Mouse (Mus musculus) forebrain, embryonic 11.5 days (tissue): ENCODE results near the gene Gm13275. TPM values are rescaled to one million over a fixed set of nuclear protein-coding genes. Genes with fewer than 3 reads are reported as not detected.
A peak's percentile ranks its signal among the peaks of the same experiment; 100 is the strongest.
"Not testable (repeated sequence)": the region's sequence is repeated elsewhere in the genome, so short reads cannot be mapped to it uniquely, and the experiment has no call there.

ENCODE experiments used
- ATAC-seq: fragments of 200-750 bp; cut with Nextera tagmentation; replicated peaks from 2 replicates; pipeline ENCODE4 v1.8.0; 2017; ENCODE audit warnings: moderate TSS enrichment; ENCODE audit not compliant: low FRiP score
- DNase-seq: peaks from one replicate; pipeline ENCODE4 v3.0.0-alpha.2; 2017; ENCODE audit warnings: low spot score
- H3K27ac ChIP-seq: fragments of 300-500 bp; sonication (generic); 2 replicates; pipeline ENCODE4 v1.5.1; 2014; ENCODE audit warnings: low read depth, low read length
- H3K27me3 ChIP-seq: fragments of 300-500 bp; sonication (generic); 2 replicates; pipeline ENCODE4 v1.6.1; 2014; ENCODE audit warnings: mild to moderate bottlenecking, low read length, mixed read lengths; ENCODE audit not compliant: control insufficient read depth, insufficient read depth
- H3K36me3 ChIP-seq: fragments of 300-500 bp; sonication (generic); 2 replicates; pipeline ENCODE4 v1.6.1; 2014; ENCODE audit warnings: mild to moderate bottlenecking, low read length, moderate library complexity, mixed read lengths; ENCODE audit not compliant: control insufficient read depth, insufficient read depth
- H3K4me1 ChIP-seq: fragments of 300-500 bp; sonication (generic); replicated peaks from 2 replicates; pipeline ENCODE4 v1.6.1; 2014; ENCODE audit warnings: low read length, mixed read lengths; ENCODE audit not compliant: control insufficient read depth, insufficient read depth
- H3K4me2 ChIP-seq: fragments of 300-500 bp; sonication (generic); 2 replicates; pipeline ENCODE4 v1.6.1; 2014; ENCODE audit warnings: low read depth, mild to moderate bottlenecking, low read length, moderate library complexity, mixed read lengths; ENCODE audit not compliant: severe bottlenecking
- H3K4me3 ChIP-seq: fragments of 300-500 bp; sonication (generic); 2 replicates; pipeline ENCODE4 v1.5.1; 2014; ENCODE audit warnings: low read depth, low read length
- H3K9ac ChIP-seq: fragments of 300-500 bp; sonication (generic); 2 replicates; pipeline ENCODE4 v1.6.1; 2014; ENCODE audit warnings: low read length
- H3K9me3 ChIP-seq: fragments of 300-500 bp; sonication (generic); 2 replicates; pipeline ENCODE4 v1.6.1; 2016; ENCODE audit warnings: low read length, mixed read lengths; ENCODE audit not compliant: control insufficient read depth
- WGBS: fragments of 180-500 bp; shearing (Covaris S2); extraction: QIAGEN DNeasy Blood & Tissue Kit; methylation state at CpG from one replicate; pipeline ENCODE4 v1.1.7; 2014; 5-methylcytosine and 5-hydroxymethylcytosine counted together
- polyA plus RNA-seq: library from polyadenylated mRNA; unstranded; fragments of >200 nt; fragmentation: Nextera tagmentation; extraction: Ambion mirVana; gene quantifications from 2 replicates; pipeline ENCODE4 v1.2.1, GENCODE M21; 2014

Gene Gm13275
- not detected in 2 replicates for polyA plus RNA-seq

DNA sequence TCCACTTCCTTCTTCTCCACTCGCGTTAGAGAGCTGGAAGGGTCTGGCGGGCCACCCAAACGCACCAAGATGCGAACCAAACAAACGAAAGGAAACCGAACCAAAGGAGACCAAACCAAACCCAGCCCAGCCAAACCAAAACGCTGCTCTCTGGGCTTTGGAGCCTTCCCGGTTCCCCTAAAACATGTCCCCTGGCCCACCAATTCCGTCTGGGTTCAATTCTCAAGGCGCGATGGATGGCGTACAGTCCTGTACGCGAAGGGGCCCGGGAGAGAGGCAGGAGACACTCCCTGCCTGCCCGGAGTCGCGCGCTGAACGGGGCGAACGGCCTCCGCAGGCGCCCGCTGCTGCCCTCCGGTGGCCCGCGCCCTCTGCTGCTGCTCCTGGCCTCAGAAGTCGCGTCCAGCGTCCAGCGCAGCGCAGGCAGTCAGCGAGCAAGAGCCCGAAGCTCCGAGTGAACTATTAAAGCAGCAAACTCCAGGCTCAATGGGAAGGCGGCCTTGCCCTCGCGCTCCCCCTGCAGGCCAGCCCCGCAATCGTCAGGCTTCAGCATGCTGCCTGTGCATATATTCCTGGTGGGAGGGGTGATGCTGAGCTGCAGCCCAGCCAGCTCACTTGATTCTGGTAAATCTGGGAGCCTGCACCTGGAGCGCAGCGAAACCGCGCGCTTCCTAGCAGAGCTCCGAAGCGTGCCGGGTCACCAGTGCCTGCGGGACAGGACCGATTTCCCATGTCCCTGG is at the start of gene Gm13275:
Gene Gm13275, plus strand, starts transcription at position 552 of the 740 bp plus-strand sequence.
- not testable (repeated sequence) for H3K4me3 ChIP-seq, H3K9me3 ChIP-seq, H3K4me2 ChIP-seq, DNase-seq, H3K27ac ChIP-seq, H3K36me3 ChIP-seq, H3K4me1 ChIP-seq, H3K27me3 ChIP-seq, ATAC-seq, H3K9ac ChIP-seq
- WGBS = 0% methylated on average over 7 of the region's 52 CpGs

- H3K4me1 ChIP-seq = no peaks in the 10 kb centered on the region
- no peak overlapping the region for H3K27ac ChIP-seq
- no peaks in the 10 kb centered on the region for H3K27me3 ChIP-seq
- no peak for ATAC-seq
- no peak overlapping the region for H3K4me2 ChIP-seq
- no peaks in the 10 kb centered on the region for H3K9me3 ChIP-seq
- DNase-seq = no peak
- H3K36me3 ChIP-seq = no peaks in the 10 kb centered on the region
- H3K9ac ChIP-seq = no peak overlapping the region
- H3K4me3 ChIP-seq = no peak overlapping the region
- WGBS = 70% methylated on average over 6 of the region's 6 CpGs
Observed at GRCm38 (mm10) chr4:88749926-88750325, 44.4 kb upstream of the Gm13275 start.

- not testable (repeated sequence) for H3K9ac ChIP-seq, H3K4me1 ChIP-seq, H3K27me3 ChIP-seq, H3K27ac ChIP-seq, H3K9me3 ChIP-seq, ATAC-seq, DNase-seq, H3K36me3 ChIP-seq, H3K4me3 ChIP-seq, H3K4me2 ChIP-seq
- 70% methylated on average over 15 of the region's 15 CpGs for WGBS
Observed at GRCm38 (mm10) chr4:88754818-88755340, 39.4 kb upstream of the Gm13275 start, which contains the start of gene Gm13271. TSS of gene Gm13271 (plus strand) at chr4:88754868.

- not testable (repeated sequence) for ATAC-seq, H3K4me1 ChIP-seq, H3K9me3 ChIP-seq, H3K36me3 ChIP-seq, H3K27me3 ChIP-seq
- Histone ChIP-seq H3K4me3 (peak overlapping the region; percentile 35), H3K4me2 (peak overlapping the region; percentile 65), H3K27ac (peak overlapping the region; percentile 41; the same call in 1 of the 2 replicates), H3K9ac (peak overlapping the region; percentile 60)
- DNase-seq = peak; percentile 56
- WGBS = 12% methylated on average over 28 of the region's 31 CpGs
Observed at GRCm38 (mm10) chr4:88756581-88757513, 37.4 kb upstream of the Gm13275 start.

- not testable (repeated sequence) for H3K27me3 ChIP-seq, H3K36me3 ChIP-seq, H3K9me3 ChIP-seq, H3K4me1 ChIP-seq
- Histone ChIP-seq H3K4me2 (peak overlapping the region; percentile 65), H3K27ac (peak overlapping the region; percentile 41; the same call in 1 of the 2 replicates), H3K4me3 (peak overlapping the region; percentile 35), H3K9ac (peak overlapping the region; percentile 60)
- WGBS = 0% methylated on average over 16 of the region's 21 CpGs
- ATAC-seq = peak; percentile 100
- DNase-seq = peak; percentile 86
Observed at GRCm38 (mm10) chr4:88757628-88758031, 36.7 kb upstream of the Gm13275 start.

DNA sequence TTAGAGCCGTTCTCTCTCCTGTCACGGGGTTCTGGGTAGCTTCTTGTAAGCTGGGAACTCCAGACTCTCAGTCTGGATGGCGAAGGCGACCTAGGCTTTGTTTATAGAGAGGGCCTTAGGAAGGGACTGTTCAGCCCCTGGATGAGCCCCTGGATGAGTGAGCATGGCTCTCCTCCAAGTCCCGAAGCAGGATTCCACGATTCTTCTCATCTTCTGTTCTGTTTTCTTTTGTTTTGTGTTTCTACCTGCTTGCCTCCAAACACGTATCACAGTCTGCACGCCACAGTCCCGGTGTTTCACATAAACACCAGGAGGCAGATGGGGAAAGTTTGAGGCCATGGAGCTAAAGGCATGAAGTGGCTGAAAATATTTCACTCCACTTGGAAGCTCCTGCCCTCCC is 35.5 kb upstream of the Gm13275 start:
- not testable (repeated sequence) for ATAC-seq, H3K9me3 ChIP-seq, DNase-seq, H3K4me1 ChIP-seq, H3K4me2 ChIP-seq, H3K27ac ChIP-seq, H3K36me3 ChIP-seq, H3K27me3 ChIP-seq, H3K9ac ChIP-seq, H3K4me3 ChIP-seq
- WGBS = 85% methylated on average over 8 of the region's 9 CpGs

DNA sequence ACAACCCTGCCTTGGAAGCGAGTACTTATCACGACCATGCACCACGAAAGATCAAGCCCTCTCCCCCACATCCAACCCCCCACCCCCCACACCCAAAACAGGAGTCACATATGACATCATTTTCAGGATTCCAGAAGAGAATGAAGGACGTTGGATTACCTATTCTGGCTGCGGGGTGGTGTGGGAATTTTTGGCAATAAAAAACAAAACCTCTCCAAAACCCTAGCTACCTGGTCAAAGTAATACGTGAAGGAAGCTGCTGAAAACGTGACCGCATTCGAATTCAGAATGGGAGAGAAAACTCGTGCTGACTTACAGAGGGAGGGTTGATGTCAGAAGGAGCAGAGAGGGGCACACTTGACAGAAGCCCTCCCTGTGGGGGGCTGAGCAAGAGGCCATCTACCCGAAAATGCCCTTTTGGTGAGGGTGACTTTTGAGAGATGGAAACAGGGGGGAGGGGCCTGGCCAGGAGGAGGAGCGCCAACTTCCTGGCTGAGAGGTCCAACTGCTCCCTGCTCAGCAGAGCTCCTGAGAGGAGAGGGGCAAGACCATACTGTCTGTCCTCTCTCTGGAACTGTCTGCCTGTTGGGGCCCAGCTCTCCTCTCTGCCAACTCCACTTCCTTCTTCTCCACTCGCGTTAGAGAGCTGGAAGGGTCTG is 34.5 kb upstream of the Gm13275 start, which contains the start of gene Gm13283:
Gene Gm13283, plus strand, starts transcription at position 510 of the 659 bp plus-strand sequence.
- not testable (repeated sequence) for H3K27ac ChIP-seq, H3K9ac ChIP-seq, H3K36me3 ChIP-seq, H3K9me3 ChIP-seq, H3K27me3 ChIP-seq, ATAC-seq, H3K4me1 ChIP-seq, DNase-seq
- H3K4me2 ChIP-seq = peak within 1 kb of the TSS; percentile 46; the same call in 1 of the 2 replicates
- peak within 1 kb of the TSS; percentile 14; the same call in 1 of the 2 replicates for H3K4me3 ChIP-seq
- 24% methylated on average over 6 of the region's 14 CpGs for WGBS

DNA sequence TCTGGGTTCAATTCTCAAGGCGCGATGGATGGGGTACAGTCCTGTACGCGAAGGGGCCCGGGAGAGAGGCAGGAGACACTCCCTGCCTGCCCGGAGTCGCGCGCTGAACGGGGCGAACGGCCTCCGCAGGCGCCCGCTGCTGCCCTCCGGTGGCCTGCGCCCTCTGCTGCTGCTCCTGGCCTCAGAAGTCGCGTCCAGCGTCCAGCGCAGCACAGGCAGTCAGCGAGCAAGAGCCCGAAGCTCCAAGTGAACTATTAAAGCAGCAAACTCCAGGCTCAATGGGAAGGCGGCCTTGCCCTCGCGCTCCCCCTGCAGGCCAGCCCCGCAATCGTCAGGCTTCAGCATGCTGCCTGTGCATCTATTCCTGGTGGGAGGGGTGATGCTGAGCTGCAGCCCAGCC is 33.9 kb upstream of the Gm13275 start:
- peak; percentile 81 for DNase-seq
- peak overlapping the region; percentile 14; the same call in 1 of the 2 replicates for H3K4me3 ChIP-seq
- H3K9me3 ChIP-seq, H3K9ac ChIP-seq, H3K36me3 ChIP-seq, H3K27me3 ChIP-seq, ATAC-seq, H3K4me1 ChIP-seq, H3K27ac ChIP-seq: not testable (repeated sequence)
- 2% methylated on average over 17 of the region's 28 CpGs for WGBS
- peak overlapping the region; percentile 46; the same call in 1 of the 2 replicates for H3K4me2 ChIP-seq
